Mouse (Mus musculus) forebrain, embryonic 15.5 days (tissue): ENCODE results near the gene Nfkbia. TPM values are rescaled to one million over a fixed set of nuclear protein-coding genes. Genes with fewer than 3 reads are reported as not detected.
A peak's percentile ranks its signal among the peaks of the same experiment; 100 is the strongest.

Source experiments
- ATAC-seq: fragments of 200-750 bp; cut with Nextera tagmentation; replicated peaks from 2 replicates; pipeline ENCODE4 v1.8.0; 2017; ENCODE audit warnings: mild to moderate bottlenecking, moderate TSS enrichment, moderate library complexity
- H3K27ac ChIP-seq: fragments of 300-500 bp; sonication (generic); replicated peaks from 2 replicates; pipeline ENCODE4 v1.5.1; 2015; ENCODE audit warnings: mild to moderate bottlenecking, inconsistent platforms
- H3K27me3 ChIP-seq: fragments of 300-500 bp; sonication (generic); 2 replicates; pipeline ENCODE4 v1.6.1; 2015; ENCODE audit warnings: inconsistent platforms
- H3K36me3 ChIP-seq: fragments of 300-500 bp; sonication (generic); 2 replicates; pipeline ENCODE4 v1.6.1; 2015; ENCODE audit warnings: mild to moderate bottlenecking, inconsistent platforms
- H3K4me1 ChIP-seq: fragments of 300-500 bp; sonication (generic); 2 replicates; pipeline ENCODE4 v1.6.1; 2015; ENCODE audit warnings: inconsistent platforms
- H3K4me2 ChIP-seq: fragments of 300-500 bp; sonication (generic); replicated peaks from 2 replicates; pipeline ENCODE4 v1.6.1; 2015; ENCODE audit warnings: mild to moderate bottlenecking, inconsistent platforms
- H3K4me3 ChIP-seq: fragments of 300-500 bp; sonication (generic); 2 replicates; pipeline ENCODE4 v1.5.1; 2015; ENCODE audit warnings: mild to moderate bottlenecking, inconsistent platforms
- H3K9ac ChIP-seq: fragments of 300-500 bp; sonication (generic); replicated peaks from 2 replicates; pipeline ENCODE4 v1.6.1; 2015; ENCODE audit warnings: mild to moderate bottlenecking, inconsistent platforms
- H3K9me3 ChIP-seq: fragments of 300-500 bp; sonication (generic); 2 replicates; pipeline ENCODE4 v1.6.1; 2016; ENCODE audit warnings: inconsistent platforms
- WGBS: fragments of 180-500 bp; shearing (Covaris S2); methylation state at CpG from one replicate; pipeline ENCODE4 v1.1.7; 2015; ENCODE audit warnings: mixed read lengths; 5-methylcytosine and 5-hydroxymethylcytosine counted together
- polyA plus RNA-seq: library from polyadenylated mRNA; unstranded; fragments of >200 nt; fragmentation: Nextera tagmentation; extraction: Ambion mirVana; gene quantifications from 2 replicates; pipeline ENCODE4 v1.2.1, GENCODE M21; 2015

The Nfkbia gene
- polyA plus RNA-seq, 1 experiment from 2014 or later: 56.2 TPM

GRCm38 (mm10) chr12:55461767-55462166 lies 30.7 kb downstream of the Nfkbia start:
- no peaks in the 10 kb centered on the region for H3K27me3 ChIP-seq
- H3K36me3 ChIP-seq: no peaks in the 10 kb centered on the region
- 74% methylated on average over 6 of the region's 6 CpGs for WGBS
- no peak overlapping the region for H3K4me3 ChIP-seq
- H3K9me3 ChIP-seq: no peaks in the 10 kb centered on the region
- H3K4me2 ChIP-seq: no peak overlapping the region
- ATAC-seq: no peak
- H3K4me1 ChIP-seq: peaks cover 30% of the 10 kb centered on the region
- H3K27ac ChIP-seq: no peak overlapping the region
- H3K9ac ChIP-seq: no peak overlapping the region

GRCm38 (mm10) chr12:55460900-55461299 lies 31.5 kb downstream of the Nfkbia start:
- H3K9ac ChIP-seq: no peak overlapping the region
- H3K4me2 ChIP-seq: no peak overlapping the region
- no peaks in the 10 kb centered on the region for H3K27me3 ChIP-seq
- H3K4me3 ChIP-seq: no peak overlapping the region
- H3K4me1 ChIP-seq: peaks cover 24% of the 10 kb centered on the region
- H3K36me3 ChIP-seq: no peaks in the 10 kb centered on the region
- H3K9me3 ChIP-seq: no peaks in the 10 kb centered on the region
- 77% methylated on average over 4 of the region's 4 CpGs for WGBS
- H3K27ac ChIP-seq: no peak overlapping the region
- no peak for ATAC-seq

- no peak overlapping the region for H3K27ac ChIP-seq
Observed at GRCm38 (mm10) chr12:55459739-55460138, 32.7 kb downstream of the Nfkbia start.

GRCm38 (mm10) chr12:55456893-55457292 lies 35.6 kb downstream of the Nfkbia start:
- no peaks in the 10 kb centered on the region for H3K36me3 ChIP-seq
- H3K27ac ChIP-seq: no peak overlapping the region
- no peaks in the 10 kb centered on the region for H3K4me1 ChIP-seq
- WGBS: 91% methylated on average over 5 of the region's 5 CpGs
- no peaks in the 10 kb centered on the region for H3K27me3 ChIP-seq
- H3K9ac ChIP-seq: no peak overlapping the region
- H3K4me3 ChIP-seq: no peak overlapping the region
- ATAC-seq: no peak
- no peaks in the 10 kb centered on the region for H3K9me3 ChIP-seq
- H3K4me2 ChIP-seq: no peak overlapping the region

More at GRCm38 (mm10) chr12:55459739-55460138, 32.7 kb downstream of the Nfkbia start:
- no peak overlapping the region for H3K9ac ChIP-seq
- no peak for ATAC-seq
- H3K9me3 ChIP-seq: no peaks in the 10 kb centered on the region
- H3K4me1 ChIP-seq: peaks cover 13% of the 10 kb centered on the region
- H3K36me3 ChIP-seq: no peaks in the 10 kb centered on the region
- H3K4me2 ChIP-seq: no peak overlapping the region
- no peaks in the 10 kb centered on the region for H3K27me3 ChIP-seq
- WGBS: 84% methylated on average over 8 of the region's 8 CpGs
- H3K4me3 ChIP-seq: no peak overlapping the region

GRCm38 (mm10) chr12:55456136-55456535 lies 36.3 kb downstream of the Nfkbia start:
- Histone ChIP-seq H3K4me1 (no peaks in the 10 kb centered on the region), H3K9ac (no peak overlapping the region), H3K27ac (no peak overlapping the region), H3K4me2 (no peak overlapping the region), H3K4me3 (no peak overlapping the region), H3K27me3 (no peaks in the 10 kb centered on the region), H3K9me3 (no peaks in the 10 kb centered on the region), H3K36me3 (no peaks in the 10 kb centered on the region)
- no peak for ATAC-seq
- WGBS: 44% methylated on average over 3 of the region's 3 CpGs

GRCm38 (mm10) chr12:55455206-55455605 lies 37.2 kb downstream of the Nfkbia start:
- no peaks in the 10 kb centered on the region for H3K4me1 ChIP-seq
- no peak overlapping the region for H3K9ac ChIP-seq
- no peaks in the 10 kb centered on the region for H3K9me3 ChIP-seq
- WGBS: 57% methylated on average over 10 of the region's 10 CpGs
- ATAC-seq: no peak
- no peaks in the 10 kb centered on the region for H3K36me3 ChIP-seq
- H3K27me3 ChIP-seq: no peaks in the 10 kb centered on the region
- no peak overlapping the region for H3K4me2 ChIP-seq
- no peak overlapping the region for H3K27ac ChIP-seq
- H3K4me3 ChIP-seq: no peak overlapping the region

- H3K36me3 ChIP-seq: no peaks in the 10 kb centered on the region
- H3K4me1 ChIP-seq: no peaks in the 10 kb centered on the region
- H3K9ac ChIP-seq: no peak overlapping the region
- H3K4me3 ChIP-seq: no peak overlapping the region
- no peak for ATAC-seq
- H3K9me3 ChIP-seq: no peaks in the 10 kb centered on the region
- 74% methylated on average over 4 of the region's 4 CpGs for WGBS
- H3K4me2 ChIP-seq: no peak overlapping the region
- H3K27ac ChIP-seq: no peak overlapping the region
- no peaks in the 10 kb centered on the region for H3K27me3 ChIP-seq
Observed at GRCm38 (mm10) chr12:55453924-55454323, 38.5 kb downstream of the Nfkbia start.

- no peaks in the 10 kb centered on the region for H3K27me3 ChIP-seq
- H3K9ac ChIP-seq: no peak overlapping the region
- no peak overlapping the region for H3K4me2 ChIP-seq
- no peak overlapping the region for H3K4me3 ChIP-seq
- H3K36me3 ChIP-seq: no peaks in the 10 kb centered on the region
- no peaks in the 10 kb centered on the region for H3K4me1 ChIP-seq
- no peak for ATAC-seq
- 62% methylated on average over 5 of the region's 5 CpGs for WGBS
- H3K27ac ChIP-seq: no peak overlapping the region
- no peaks in the 10 kb centered on the region for H3K9me3 ChIP-seq
Observed at GRCm38 (mm10) chr12:55452839-55453238, 39.6 kb downstream of the Nfkbia start.

GRCm38 (mm10) chr12:55450421-55450820 lies 42.0 kb downstream of the Nfkbia start:
- Histone ChIP-seq H3K4me3 (no peak overlapping the region), H3K4me1 (peaks cover 20% of the 10 kb centered on the region), H3K36me3 (no peaks in the 10 kb centered on the region), H3K9me3 (no peaks in the 10 kb centered on the region), H3K9ac (no peak overlapping the region), H3K27ac (no peak overlapping the region), H3K27me3 (no peaks in the 10 kb centered on the region), H3K4me2 (no peak overlapping the region)
- no peak for ATAC-seq
- 79% methylated on average over 16 of the region's 16 CpGs for WGBS

- no peak overlapping the region for H3K27ac ChIP-seq
- no peaks in the 10 kb centered on the region for H3K9me3 ChIP-seq
- H3K36me3 ChIP-seq: no peaks in the 10 kb centered on the region
- H3K27me3 ChIP-seq: no peaks in the 10 kb centered on the region
- ATAC-seq: no peak
- no peak overlapping the region for H3K4me3 ChIP-seq
- no peak overlapping the region for H3K4me2 ChIP-seq
- 98% methylated on average over 2 of the region's 2 CpGs for WGBS
- no peak overlapping the region for H3K9ac ChIP-seq
- peaks cover 20% of the 10 kb centered on the region for H3K4me1 ChIP-seq
Observed at GRCm38 (mm10) chr12:55449048-55449447, 43.4 kb downstream of the Nfkbia start.

- no peak overlapping the region for H3K27ac ChIP-seq
- 80% methylated on average over 2 of the region's 2 CpGs for WGBS
- no peaks in the 10 kb centered on the region for H3K27me3 ChIP-seq
- no peak overlapping the region for H3K9ac ChIP-seq
- no peak overlapping the region for H3K4me2 ChIP-seq
- peaks cover 20% of the 10 kb centered on the region for H3K4me1 ChIP-seq
- no peaks in the 10 kb centered on the region for H3K9me3 ChIP-seq
- no peak for ATAC-seq
- no peaks in the 10 kb centered on the region for H3K36me3 ChIP-seq
- no peak overlapping the region for H3K4me3 ChIP-seq
Observed at GRCm38 (mm10) chr12:55448457-55448856, 44.0 kb downstream of the Nfkbia start.

GRCm38 (mm10) chr12:55447396-55447760 lies 45.1 kb downstream of the Nfkbia start:
- WGBS: 76% methylated on average over 11 of the region's 11 CpGs
- Histone ChIP-seq H3K9me3 (no peaks in the 10 kb centered on the region), H3K4me3 (no peak overlapping the region), H3K4me1 (peaks cover 25% of the 10 kb centered on the region), H3K27me3 (no peaks in the 10 kb centered on the region), H3K36me3 (no peaks in the 10 kb centered on the region), H3K4me2 (0 out of 2 replicates have a peak overlapping the region, but pooled peaks have one; percentile 16), H3K27ac (peak overlapping the region; percentile 86), H3K9ac (0 out of 2 replicates have a peak overlapping the region, but pooled peaks have one; percentile 15)
- no peak for ATAC-seq

GRCm38 (mm10) chr12:55446746-55447395 lies 45.6 kb downstream of the Nfkbia start:
- Histone ChIP-seq H3K9me3 (no peaks in the 10 kb centered on the region), H3K9ac (0 out of 2 replicates have a peak overlapping the region, but pooled peaks have one; percentile 17), H3K27ac (peak overlapping the region; percentile 86), H3K27me3 (no peaks in the 10 kb centered on the region), H3K4me1 (peaks cover 25% of the 10 kb centered on the region), H3K36me3 (no peaks in the 10 kb centered on the region), H3K4me2 (peak overlapping the region; percentile 16; the same call in 1 of the 2 replicates), H3K4me3 (no peak overlapping the region)
- peak; percentile 94 for ATAC-seq
- 16% methylated on average over 13 of the region's 13 CpGs for WGBS
